Mouse (Mus musculus) limb, embryonic 15.5 days (tissue): ENCODE data around the gene Aplp1. TPM values are rescaled to one million over a fixed set of nuclear protein-coding genes. Genes with fewer than 3 reads are reported as not detected.

Experiments used
- ATAC-seq: fragments of 200-750 bp; cut with Nextera tagmentation; 2 replicates; pipeline ENCODE4 v1.8.0; 2017; ENCODE audit warnings: low read depth, moderate TSS enrichment; ENCODE audit not compliant: insufficient number of reproducible peaks, low FRiP score, low TSS enrichment
- H3K27ac ChIP-seq: fragments of 300-500 bp; sonication (generic); 2 replicates; pipeline ENCODE4 v1.5.1; 2015; ENCODE audit warnings: moderate library complexity, mild to moderate bottlenecking, inconsistent platforms
- H3K27me3 ChIP-seq: fragments of 300-500 bp; sonication (generic); 2 replicates; pipeline ENCODE4 v1.6.1; 2015; ENCODE audit warnings: inconsistent platforms
- H3K36me3 ChIP-seq: fragments of 300-500 bp; sonication (generic); 2 replicates; pipeline ENCODE4 v1.6.1; 2015; ENCODE audit warnings: inconsistent platforms
- H3K4me1 ChIP-seq: fragments of 300-500 bp; sonication (generic); 2 replicates; pipeline ENCODE4 v1.6.1; 2015; ENCODE audit warnings: inconsistent platforms
- H3K4me2 ChIP-seq: fragments of 300-500 bp; sonication (generic); 2 replicates; pipeline ENCODE4 v1.6.1; 2015; ENCODE audit warnings: mild to moderate bottlenecking, inconsistent platforms
- H3K4me3 ChIP-seq: fragments of 300-500 bp; sonication (generic); 2 replicates; pipeline ENCODE4 v1.5.1; 2015; ENCODE audit warnings: mild to moderate bottlenecking, inconsistent platforms
- H3K9ac ChIP-seq: fragments of 300-500 bp; sonication (generic); 2 replicates; pipeline ENCODE4 v1.6.1; 2015; ENCODE audit warnings: inconsistent platforms
- H3K9me3 ChIP-seq: fragments of 300-500 bp; sonication (generic); 2 replicates; pipeline ENCODE4 v1.6.1; 2016; ENCODE audit warnings: inconsistent platforms
- WGBS: fragments of 180-500 bp; shearing (Covaris S2); methylation state at CpG from one replicate; pipeline ENCODE4 v1.1.7; 2015; 5-methylcytosine and 5-hydroxymethylcytosine counted together
- polyA plus RNA-seq: library from polyadenylated mRNA; unstranded; fragments of >200 nt; fragmentation: Nextera tagmentation; extraction: Ambion mirVana; gene quantifications from 2 replicates; pipeline ENCODE4 v1.2.1, GENCODE M21; 2015

Aplp1 gene
- polyA plus RNA-seq, 1 experiment from 2014 or later, result 32.7 TPM

DNA sequence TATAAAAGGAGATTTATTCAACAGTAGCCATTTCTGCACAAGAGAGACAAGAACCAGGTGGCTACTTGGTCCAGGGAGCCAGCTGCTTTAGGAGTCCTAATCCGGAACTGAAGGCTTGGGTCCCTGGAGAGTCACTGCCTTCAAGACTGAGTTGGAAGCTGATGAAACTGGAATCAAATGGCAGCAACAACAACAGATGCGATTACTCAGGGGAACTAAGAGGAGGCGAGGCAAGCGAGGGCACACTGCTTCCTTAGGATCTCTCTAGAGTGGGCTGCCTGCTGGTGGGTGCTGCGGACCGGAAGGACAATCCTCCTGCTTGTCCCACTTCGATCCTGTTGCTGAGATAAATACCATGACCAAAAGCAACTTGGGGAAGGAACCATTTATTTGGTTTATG lies 45.7 kb downstream of the Aplp1 start:
- Histone ChIP-seq H3K9me3 (no peaks in the 10 kb centered on the region), H3K27ac (no peak overlapping the region), H3K4me3 (no peak overlapping the region), H3K4me2 (no peak overlapping the region), H3K27me3 (no peaks in the 10 kb centered on the region), H3K4me1 (no peaks in the 10 kb centered on the region), H3K36me3 (no peaks in the 10 kb centered on the region), H3K9ac (no peak overlapping the region)
- ATAC-seq, result no peak
- 56% methylated on average over 7 of the region's 7 CpGs for WGBS

DNA sequence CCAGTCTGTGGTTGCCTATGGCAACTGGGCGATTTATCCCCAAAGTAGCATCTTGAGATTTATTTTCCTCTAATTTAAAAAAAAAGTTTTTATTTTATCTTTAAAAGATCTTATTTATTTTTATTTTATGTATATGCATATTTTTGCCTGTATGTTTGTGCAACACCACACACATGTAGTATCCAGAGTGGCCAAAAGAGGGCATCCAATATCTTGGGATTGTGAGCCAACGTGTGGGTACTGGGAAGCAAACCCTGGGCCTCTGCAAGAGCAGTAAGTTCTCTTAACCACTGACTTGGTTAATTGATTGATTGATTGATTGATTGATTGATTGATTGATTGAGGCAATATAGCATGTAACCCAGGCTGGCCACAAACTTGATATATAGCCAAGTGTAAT lies 50.5 kb downstream of the Aplp1 start:
- H3K4me1 ChIP-seq, result no peaks in the 10 kb centered on the region
- no peaks in the 10 kb centered on the region for H3K9me3 ChIP-seq
- H3K9ac ChIP-seq, result no peak overlapping the region
- 35% methylated on average over 2 of the region's 2 CpGs for WGBS
- no peak overlapping the region for H3K4me2 ChIP-seq
- no peaks in the 10 kb centered on the region for H3K36me3 ChIP-seq
- H3K27ac ChIP-seq, result no peak overlapping the region
- H3K4me3 ChIP-seq, result no peak overlapping the region
- ATAC-seq, result no peak
- H3K27me3 ChIP-seq, result no peaks in the 10 kb centered on the region

DNA sequence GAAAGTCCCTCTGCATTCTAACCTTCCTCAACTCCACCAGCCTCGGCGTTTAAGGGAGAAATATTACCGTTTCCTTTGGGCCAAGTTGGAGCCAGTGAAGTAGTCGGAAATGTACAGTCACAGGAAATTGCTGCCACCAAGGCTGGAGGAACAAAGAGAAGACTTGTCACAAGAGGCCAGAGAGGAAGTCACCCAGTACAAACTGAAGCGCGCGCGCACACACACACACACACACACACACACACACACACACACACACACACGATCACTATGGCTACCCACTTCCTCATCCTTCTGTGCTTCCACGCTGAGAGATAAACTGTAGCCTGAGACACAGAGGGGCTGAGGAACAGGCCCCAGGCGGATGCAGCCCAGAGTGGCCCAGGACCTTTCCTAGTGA lies 51.0 kb downstream of the Aplp1 start:
- Histone ChIP-seq H3K4me1 (no peaks in the 10 kb centered on the region), H3K36me3 (no peaks in the 10 kb centered on the region), H3K27me3 (no peaks in the 10 kb centered on the region), H3K4me2 (no peak overlapping the region), H3K9ac (no peak overlapping the region), H3K27ac (peak overlapping the region; percentile 54; the same call in 1 of the 2 replicates), H3K9me3 (no peaks in the 10 kb centered on the region), H3K4me3 (no peak overlapping the region)
- 40% methylated on average over 10 of the region's 11 CpGs for WGBS
- ATAC-seq, result no peak

DNA sequence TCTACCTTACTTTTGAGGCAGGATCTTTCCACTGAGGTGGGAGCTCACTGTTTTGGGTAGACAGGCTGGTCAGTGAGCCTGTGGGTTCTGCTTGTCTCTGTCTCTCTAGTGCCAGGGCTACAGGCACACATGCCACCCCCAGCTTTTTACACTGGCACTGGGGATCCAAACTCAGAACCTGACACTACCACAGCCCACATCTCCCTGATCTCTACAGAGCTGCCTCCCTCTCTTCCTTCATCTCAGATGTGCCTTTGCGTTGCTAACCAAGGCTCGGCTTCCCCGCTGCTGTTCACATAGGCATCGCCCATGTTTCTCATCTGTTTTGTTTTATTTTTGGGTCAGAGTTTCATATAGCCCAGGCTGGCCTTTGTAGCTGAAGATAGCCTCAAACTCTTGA lies 51.7 kb downstream of the Aplp1 start:
- Histone ChIP-seq H3K27me3 (no peaks in the 10 kb centered on the region), H3K27ac (peak overlapping the region; percentile 54; the same call in 1 of the 2 replicates)

DNA sequence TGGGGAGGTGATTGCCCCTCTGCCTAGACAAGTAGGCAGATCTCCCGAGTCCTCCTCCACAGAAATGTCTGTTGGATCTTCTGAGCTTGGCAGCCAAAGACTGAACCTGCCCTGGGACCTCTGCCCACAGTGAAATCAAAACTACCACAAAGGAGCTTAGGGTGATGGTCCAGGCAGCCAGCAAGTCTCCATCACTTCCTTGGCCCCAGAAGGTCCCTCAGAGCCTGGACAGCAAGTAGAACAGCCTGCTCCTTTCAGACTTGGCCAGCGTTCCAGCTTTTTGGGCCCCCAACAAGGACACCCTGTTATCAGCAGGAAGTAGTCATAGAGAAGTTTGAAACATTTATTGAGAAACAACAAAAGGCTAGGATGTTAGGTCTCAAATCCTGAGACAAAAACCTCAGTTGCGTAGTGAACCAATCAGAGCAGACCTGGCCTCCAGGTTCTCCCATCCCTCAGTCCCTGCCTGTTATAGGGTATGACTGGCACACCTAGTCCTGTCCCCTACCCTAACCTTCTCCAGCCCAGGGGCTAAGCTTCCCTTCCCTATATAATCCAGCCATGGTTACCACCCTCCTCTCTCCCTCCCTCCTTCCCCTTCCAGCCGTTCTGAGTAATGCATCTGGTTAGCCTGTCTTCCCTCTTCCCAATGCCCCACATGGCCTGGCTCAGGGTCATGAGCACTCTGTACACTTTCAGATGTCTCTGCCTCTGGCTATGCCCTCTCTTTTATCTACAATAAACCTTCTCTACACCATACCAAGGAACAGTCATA lies 52.4 kb downstream of the Aplp1 start:
- H3K4me2 ChIP-seq, result no peak overlapping the region
- no peaks in the 10 kb centered on the region for H3K27me3 ChIP-seq
- no peaks in the 10 kb centered on the region for H3K9me3 ChIP-seq
- H3K36me3 ChIP-seq, result no peaks in the 10 kb centered on the region
- ATAC-seq, result no peak
- no peak overlapping the region for H3K4me3 ChIP-seq
- WGBS, result 65% methylated on average over 4 of the region's 4 CpGs
- no peak overlapping the region for H3K9ac ChIP-seq
- no peaks in the 10 kb centered on the region for H3K4me1 ChIP-seq
- no peak overlapping the region for H3K27ac ChIP-seq

More for the DNA sequence above, 51.7 kb downstream of the Aplp1 start:
- no peak overlapping the region for H3K4me2 ChIP-seq
- H3K36me3 ChIP-seq, result no peaks in the 10 kb centered on the region
- H3K9ac ChIP-seq, result no peak overlapping the region
- no peak overlapping the region for H3K4me3 ChIP-seq
- ATAC-seq, result no peak
- WGBS, result 85% methylated on average over 4 of the region's 4 CpGs
- no peaks in the 10 kb centered on the region for H3K4me1 ChIP-seq
- H3K9me3 ChIP-seq, result no peaks in the 10 kb centered on the region

Other genes starting within 250 kb of the Aplp1 start
- gene Capns1, start 246.7 kb downstream of the Aplp1 start, polyA plus RNA-seq, result 102 and 117 TPM in 2 replicates
- 140 and 149 TPM in 2 replicates for gene Polr2i, start 213.6 kb downstream of the Aplp1 start, polyA plus RNA-seq
- 175 and 188 TPM in 2 replicates for gene Tbcb, start 213.3 kb downstream of the Aplp1 start, polyA plus RNA-seq
- 0.22 and 0.42 TPM in 2 replicates for gene Ovol3, start 209.8 kb downstream of the Aplp1 start, polyA plus RNA-seq
- gene Thap8, start 165.4 kb downstream of the Aplp1 start, polyA plus RNA-seq, result 0.26 and 0.78 TPM in 2 replicates
- gene Wdr62, start 165.1 kb downstream of the Aplp1 start, polyA plus RNA-seq, result 6.0 and 6.2 TPM in 2 replicates
- gene Clip3, start 153.8 kb downstream of the Aplp1 start, polyA plus RNA-seq, result 33.2 and 35.2 TPM in 2 replicates
- gene Alkbh6, start 136.8 kb downstream of the Aplp1 start, polyA plus RNA-seq, result 80.8 and 82.0 TPM in 2 replicates
- gene Syne4, start 130.7 kb downstream of the Aplp1 start, polyA plus RNA-seq, result 37.1 and 42.8 TPM in 2 replicates
- gene E130208F15Rik, start 123.8 kb downstream of the Aplp1 start, polyA plus RNA-seq, result 3.4 TPM in 1 of 2 replicates, not detected in the other
- 13.7 and 18.8 TPM in 2 replicates for gene Sdhaf1, start 121.6 kb downstream of the Aplp1 start, polyA plus RNA-seq
- gene Lrfn3, start 82.8 kb downstream of the Aplp1 start, polyA plus RNA-seq, result 4.1 and 5.1 TPM in 2 replicates
- 78.9 and 87.7 TPM in 2 replicates for gene Tyrobp, start 31.8 kb downstream of the Aplp1 start, polyA plus RNA-seq
- gene Hcst, start 25.7 kb downstream of the Aplp1 start, polyA plus RNA-seq, result 2.7 and 3.3 TPM in 2 replicates
- 1.4 and 2.1 TPM in 2 replicates for gene Nfkbid, start 23.8 kb downstream of the Aplp1 start, polyA plus RNA-seq
- gene Kirrel2, start 12.2 kb upstream of the Aplp1 start, polyA plus RNA-seq, result 0.04 and 0.38 TPM in 2 replicates
- 0.07 TPM in 1 of 2 replicates, not detected in the other for gene Nphs1, start 12.8 kb upstream of the Aplp1 start, polyA plus RNA-seq
- 0.18 TPM in 1 of 2 replicates, not detected in the other for gene Prodh2, start 48.1 kb upstream of the Aplp1 start, polyA plus RNA-seq
- gene Arhgap33, start 89.5 kb upstream of the Aplp1 start, polyA plus RNA-seq, result 7.8 and 8.0 TPM in 2 replicates
- gene Hspb6, start 106.6 kb upstream of the Aplp1 start, polyA plus RNA-seq, result 17.6 and 29.4 TPM in 2 replicates
- 11.3 and 12.1 TPM in 2 replicates for gene Proser3, start 106.8 kb upstream of the Aplp1 start, polyA plus RNA-seq
- gene Lin37, start 114.3 kb upstream of the Aplp1 start, polyA plus RNA-seq, result 37.9 and 49.4 TPM in 2 replicates
- gene U2af1l4, start 117.8 kb upstream of the Aplp1 start, polyA plus RNA-seq, result 83.0 and 85.3 TPM in 2 replicates
- gene Gm49396, start 117.8 kb upstream of the Aplp1 start, polyA plus RNA-seq, result 12.2 and 12.4 TPM in 2 replicates
- 126 and 146 TPM in 2 replicates for gene Psenen, start 118.1 kb upstream of the Aplp1 start, polyA plus RNA-seq
- gene Igflr1, start 119.9 kb upstream of the Aplp1 start, polyA plus RNA-seq, result 3.0 and 3.5 TPM in 2 replicates
- 7.3 and 8.1 TPM in 2 replicates for gene Kmt2b, start 143.2 kb upstream of the Aplp1 start, polyA plus RNA-seq
- gene Zbtb32, start 153.4 kb upstream of the Aplp1 start, polyA plus RNA-seq, result 3.0 and 4.2 TPM in 2 replicates
- 0.45 and 0.58 TPM in 2 replicates for gene Upk1a, start 167.3 kb upstream of the Aplp1 start, polyA plus RNA-seq
- 739 and 763 TPM in 2 replicates for gene Cox6b1, start 180.6 kb upstream of the Aplp1 start, polyA plus RNA-seq
- not detected in 2 replicates for gene Etv2, start 190.3 kb upstream of the Aplp1 start, polyA plus RNA-seq
- gene Rbm42, start 204.8 kb upstream of the Aplp1 start, polyA plus RNA-seq, result 104 and 114 TPM in 2 replicates
- gene Haus5, start 219.5 kb upstream of the Aplp1 start, polyA plus RNA-seq, result 33.6 and 34.4 TPM in 2 replicates
- gene Pmis2, start 226.1 kb upstream of the Aplp1 start, polyA plus RNA-seq, result not detected in 2 replicates